Mouse (Mus musculus) testis, postnatal 14 days (tissue): ENCODE measurements around the gene Alkbh4.
"Not testable (repeated sequence)": the region's sequence is repeated elsewhere in the genome, so short reads cannot be mapped to it uniquely, and the experiment has no call there.

ENCODE experiments used
- DNase-seq: peaks from one replicate; pipeline ENCODE4 v3.0.0; 2021; ENCODE audit warnings: low spot score

The Alkbh4 gene

GRCm38 (mm10) chr5:136143161-136143755 is 7.3 kb downstream of the Alkbh4 start:
- DNase-seq: peak; percentile 53

GRCm38 (mm10) chr5:136144606-136145430 is 8.9 kb downstream of the Alkbh4 start:
- no peak for DNase-seq

- DNase-seq: no peak
These were observed 11.0 kb downstream of the Alkbh4 start for GRCm38 (mm10) chr5:136146936-136147335.

GRCm38 (mm10) chr5:136147704-136148103 is 11.8 kb downstream of the Alkbh4 start:
- no peak for DNase-seq

- DNase-seq: not testable (repeated sequence)
These were observed 13.2 kb downstream of the Alkbh4 start for GRCm38 (mm10) chr5:136149134-136149576.

- DNase-seq: no peak
These were observed 16.4 kb downstream of the Alkbh4 start for GRCm38 (mm10) chr5:136152365-136152764.

- DNase-seq: no peak
These were observed 19.5 kb downstream of the Alkbh4 start for GRCm38 (mm10) chr5:136155399-136155798.

GRCm38 (mm10) chr5:136160084-136160483 is 24.1 kb downstream of the Alkbh4 start:
- DNase-seq: not testable (repeated sequence)

- no peak for DNase-seq
These were observed 28.0 kb downstream of the Alkbh4 start for GRCm38 (mm10) chr5:136163807-136164474.

- no peak for DNase-seq
These were observed 29.3 kb downstream of the Alkbh4 start for GRCm38 (mm10) chr5:136165246-136165645.

- DNase-seq: no peak
These were observed 31.4 kb downstream of the Alkbh4 start for GRCm38 (mm10) chr5:136167296-136167695.

GRCm38 (mm10) chr5:136168071-136168470 is 32.1 kb downstream of the Alkbh4 start:
- no peak for DNase-seq

- no peak for DNase-seq
These were observed 33.9 kb downstream of the Alkbh4 start for GRCm38 (mm10) chr5:136169626-136170511.

GRCm38 (mm10) chr5:136170512-136171362 is 34.8 kb downstream of the Alkbh4 start, which contains the start of gene Orai2:
TSS of gene Orai2 (minus strand) at chr5:136170713.
- DNase-seq: peak; percentile 57

- DNase-seq: no peak
These were observed 35.7 kb downstream of the Alkbh4 start for GRCm38 (mm10) chr5:136171363-136172341.

GRCm38 (mm10) chr5:136172939-136173338 is 37.0 kb downstream of the Alkbh4 start:
- no peak for DNase-seq

GRCm38 (mm10) chr5:136173606-136174463 is 37.9 kb downstream of the Alkbh4 start:
- peak; percentile 31 for DNase-seq

GRCm38 (mm10) chr5:136179594-136179993 is 43.6 kb downstream of the Alkbh4 start:
- DNase-seq: no peak

- DNase-seq: no peak
These were observed 45.3 kb downstream of the Alkbh4 start for GRCm38 (mm10) chr5:136181197-136181596.
